Mouse (Mus musculus): ENCODE results near the gene Zfp775. TPM values are rescaled to one million over a fixed set of nuclear protein-coding genes. Genes with fewer than 3 reads are reported as not detected.
A peak's percentile ranks its signal among the peaks of the same experiment; 100 is the strongest.

Zfp775 gene
- polyA plus RNA-seq, 1 experiment from 2014 or later = 2.7 TPM

DNA sequence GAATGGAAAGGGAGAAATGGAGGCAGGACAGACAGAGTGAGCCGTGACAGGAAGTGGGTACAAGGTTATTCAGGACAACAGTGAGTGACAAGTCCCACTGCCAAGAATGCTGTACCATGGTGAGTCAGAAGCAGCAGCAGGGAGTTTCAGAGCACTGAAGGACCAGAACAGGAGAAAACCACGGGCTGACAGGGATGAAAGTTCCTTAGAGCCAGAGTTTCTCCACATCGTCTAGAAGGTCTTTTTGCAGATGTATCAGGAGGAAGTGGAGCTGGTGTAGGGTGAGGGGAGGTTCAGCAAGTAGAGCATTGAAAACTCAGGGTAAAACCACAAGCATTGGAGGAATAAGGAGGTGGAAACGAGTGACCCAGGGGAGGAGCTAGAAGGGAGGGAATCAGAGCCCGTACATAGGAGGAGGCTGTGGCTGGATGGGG, 22.6 kb upstream of the Zfp775 start:
- H3K27me3 ChIP-seq (replicated peaks; ENCODE audit: control insufficient read depth, insufficient read depth, low read length) = no peaks in the 10 kb centered on the region
- H3K9me3 ChIP-seq (ENCODE audit: control insufficient read depth, low read length) = no peaks in the 10 kb centered on the region
- H3K36me3 ChIP-seq (ENCODE audit: control insufficient read depth, insufficient read depth, low read length) = no peaks in the 10 kb centered on the region
- H3K4me2 ChIP-seq = no peak overlapping the region
- 14% methylated on average over 5 of the region's 5 CpGs for WGBS
- no peak overlapping the region for H3K27ac ChIP-seq (ENCODE audit: low read depth, low read length)
- no peak overlapping the region for H3K9ac ChIP-seq (ENCODE audit: low read depth, low read length)
- no peak for ATAC-seq (replicated peaks; ENCODE audit: low FRiP score)
- no peak overlapping the region for H3K4me3 ChIP-seq (ENCODE audit: low read depth, low read length)
- DNase-seq (ENCODE audit: low spot score) = no peak
- H3K4me1 ChIP-seq (replicated peaks; ENCODE audit: control insufficient read depth, insufficient read depth, low read length) = no peaks in the 10 kb centered on the region

DNA sequence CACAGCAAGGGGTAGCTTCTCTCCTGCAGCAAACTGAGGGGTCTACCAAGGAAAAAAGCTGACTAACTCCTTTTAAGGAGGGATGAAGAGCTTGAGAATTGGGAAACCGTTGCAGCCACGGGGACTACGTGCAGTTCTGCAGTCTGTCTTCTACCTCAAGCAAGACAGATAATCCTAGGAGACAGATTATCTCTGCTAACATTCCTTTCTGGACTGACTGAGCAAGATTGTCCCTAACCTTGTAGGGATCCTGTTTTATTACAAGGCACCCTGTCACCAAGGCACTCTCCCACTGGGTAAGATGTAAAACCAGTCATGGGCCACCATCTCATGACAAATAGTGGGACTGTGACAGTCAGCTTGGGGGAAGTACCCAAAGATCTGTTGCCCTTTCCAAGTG, 20.6 kb upstream of the Zfp775 start:
- Histone ChIP-seq H3K4me1 (replicated peaks; ENCODE audit: control insufficient read depth, insufficient read depth, low read length) (no peaks in the 10 kb centered on the region), H3K27ac (ENCODE audit: low read depth, low read length) (no peak overlapping the region), H3K27me3 (replicated peaks; ENCODE audit: control insufficient read depth, insufficient read depth, low read length) (no peaks in the 10 kb centered on the region), H3K4me2 (no peak overlapping the region), H3K36me3 (ENCODE audit: control insufficient read depth, insufficient read depth, low read length) (no peaks in the 10 kb centered on the region), H3K9ac (ENCODE audit: low read depth, low read length) (no peak overlapping the region), H3K9me3 (ENCODE audit: control insufficient read depth, low read length) (no peaks in the 10 kb centered on the region), H3K4me3 (ENCODE audit: low read depth, low read length) (no peak overlapping the region)
- WGBS = 46% methylated on average over 3 of the region's 3 CpGs
- DNase-seq (ENCODE audit: low spot score) = no peak
- no peak for ATAC-seq (replicated peaks; ENCODE audit: low FRiP score)

- ATAC-seq (replicated peaks; ENCODE audit: low FRiP score) = no peak
- WGBS = 81% methylated on average over 3 of the region's 3 CpGs
- no peaks in the 10 kb centered on the region for H3K4me1 ChIP-seq (replicated peaks; ENCODE audit: control insufficient read depth, insufficient read depth, low read length)
- H3K27me3 ChIP-seq (replicated peaks; ENCODE audit: control insufficient read depth, insufficient read depth, low read length) = no peaks in the 10 kb centered on the region
- H3K9ac ChIP-seq (ENCODE audit: low read depth, low read length) = no peak overlapping the region
- no peak for DNase-seq (ENCODE audit: low spot score)
- H3K27ac ChIP-seq (ENCODE audit: low read depth, low read length) = no peak overlapping the region
- no peaks in the 10 kb centered on the region for H3K9me3 ChIP-seq (ENCODE audit: control insufficient read depth, low read length)
- H3K4me2 ChIP-seq = no peak overlapping the region
- H3K36me3 ChIP-seq (ENCODE audit: control insufficient read depth, insufficient read depth, low read length) = no peaks in the 10 kb centered on the region
- H3K4me3 ChIP-seq (ENCODE audit: low read depth, low read length) = no peak overlapping the region
Observed at GRCm38 (mm10) chr6:48582037-48582436, 19.8 kb upstream of the Zfp775 start.

DNA sequence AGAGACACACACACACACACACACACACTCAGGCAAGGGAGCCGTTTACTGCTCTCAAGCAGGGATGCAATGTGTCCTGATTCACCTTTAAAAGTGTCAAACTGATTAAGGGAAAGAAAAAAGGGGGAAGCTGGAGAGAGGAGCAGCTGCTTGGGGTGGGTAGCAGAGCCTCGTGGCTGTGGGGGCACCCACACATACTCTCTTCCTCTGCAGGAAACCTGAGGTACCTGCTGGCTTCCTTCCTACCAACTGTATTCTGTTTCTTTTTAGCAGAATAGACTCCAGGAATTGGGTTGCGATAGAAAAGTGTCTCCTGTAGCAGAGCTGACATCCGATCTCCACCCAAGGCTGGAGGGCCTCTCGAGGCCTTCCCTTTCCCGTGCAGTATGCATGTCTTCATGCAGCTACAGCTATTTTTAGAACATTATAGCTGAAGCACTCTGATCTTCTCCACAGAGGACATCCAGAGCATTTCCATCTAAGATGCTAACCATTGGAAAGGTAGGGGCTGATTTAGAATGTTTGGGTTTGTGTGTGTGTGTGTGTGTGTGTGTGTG, 12.6 kb upstream of the Zfp775 start, which contains the start of gene Gm45021:
Gm45021 (plus strand) TSS at position 417 of the 557 bp plus-strand sequence.
- DNase-seq (ENCODE audit: low spot score) = no peak
- no peak for ATAC-seq (replicated peaks; ENCODE audit: low FRiP score)
- Histone ChIP-seq H3K9ac (ENCODE audit: low read depth, low read length) (no peak within 1 kb of the TSS), H3K36me3 (ENCODE audit: control insufficient read depth, insufficient read depth, low read length) (no peaks in the 10 kb centered on the region), H3K27me3 (replicated peaks; ENCODE audit: control insufficient read depth, insufficient read depth, low read length) (no peaks in the 10 kb centered on the region), H3K27ac (ENCODE audit: low read depth, low read length) (no peak within 1 kb of the TSS), H3K9me3 (ENCODE audit: control insufficient read depth, low read length) (no peaks in the 10 kb centered on the region), H3K4me1 (replicated peaks; ENCODE audit: control insufficient read depth, insufficient read depth, low read length) (peaks cover 4% of the 10 kb centered on the region), H3K4me2 (no peak within 1 kb of the TSS), H3K4me3 (ENCODE audit: low read depth, low read length) (no peak within 1 kb of the TSS)
- 31% methylated on average over 6 of the region's 6 CpGs for WGBS

DNA sequence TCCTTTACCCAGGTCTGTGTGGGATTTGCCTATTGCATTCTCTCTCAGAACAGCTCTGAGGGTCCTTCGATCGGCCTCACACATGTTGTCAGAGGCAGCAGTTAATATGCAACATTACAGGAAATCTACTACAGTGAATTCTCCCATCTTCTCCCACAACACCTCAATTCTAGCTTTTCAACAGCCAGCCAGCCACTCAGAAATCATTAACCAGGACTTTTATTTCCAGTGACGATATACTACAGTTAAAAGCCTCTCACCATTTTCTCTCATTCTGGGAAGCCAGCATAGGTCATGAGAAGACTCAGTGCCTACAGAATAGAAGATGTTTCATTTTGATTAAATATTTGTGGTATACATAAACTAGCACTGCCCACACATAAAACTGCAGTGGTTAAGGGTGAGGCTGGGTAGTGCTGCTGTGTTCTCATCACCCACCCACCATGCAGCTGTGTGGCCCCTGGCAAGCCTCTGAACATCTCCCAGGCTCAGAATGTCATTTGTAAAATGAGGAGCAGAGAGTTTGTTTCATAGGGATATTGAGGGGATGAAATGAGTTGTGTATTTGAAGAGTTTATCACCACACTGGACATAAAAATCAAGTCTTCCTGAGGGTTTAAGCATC, 10.5 kb upstream of the Zfp775 start:
- Histone ChIP-seq H3K27me3 (replicated peaks; ENCODE audit: control insufficient read depth, insufficient read depth, low read length) (no peaks in the 10 kb centered on the region), H3K4me2 (no peak overlapping the region), H3K9me3 (ENCODE audit: control insufficient read depth, low read length) (peaks cover 2% of the 10 kb centered on the region; the same call in 1 of the 2 replicates), H3K4me3 (ENCODE audit: low read depth, low read length) (no peak overlapping the region), H3K4me1 (replicated peaks; ENCODE audit: control insufficient read depth, insufficient read depth, low read length) (peaks cover 11% of the 10 kb centered on the region), H3K9ac (ENCODE audit: low read depth, low read length) (no peak overlapping the region), H3K36me3 (ENCODE audit: control insufficient read depth, insufficient read depth, low read length) (peaks cover 7% of the 10 kb centered on the region), H3K27ac (ENCODE audit: low read depth, low read length) (no peak overlapping the region)
- ATAC-seq (replicated peaks; ENCODE audit: low FRiP score) (no peak), DNase-seq (ENCODE audit: low spot score) (no peak)
- 82% methylated on average over 3 of the region's 3 CpGs for WGBS

GRCm38 (mm10) chr6:48591871-48592270, 10.0 kb upstream of the Zfp775 start:
- Histone ChIP-seq H3K27me3 (replicated peaks; ENCODE audit: control insufficient read depth, insufficient read depth, low read length) (no peaks in the 10 kb centered on the region), H3K27ac (ENCODE audit: low read depth, low read length) (no peak overlapping the region), H3K4me2 (no peak overlapping the region), H3K9ac (ENCODE audit: low read depth, low read length) (no peak overlapping the region), H3K4me3 (ENCODE audit: low read depth, low read length) (no peak overlapping the region), H3K4me1 (replicated peaks; ENCODE audit: control insufficient read depth, insufficient read depth, low read length) (peaks cover 11% of the 10 kb centered on the region), H3K36me3 (ENCODE audit: control insufficient read depth, insufficient read depth, low read length) (peaks cover 13% of the 10 kb centered on the region), H3K9me3 (ENCODE audit: control insufficient read depth, low read length) (peaks cover 6% of the 10 kb centered on the region)
- WGBS = 83% methylated on average over 6 of the region's 6 CpGs
- DNase-seq (ENCODE audit: low spot score) = no peak
- no peak for ATAC-seq (replicated peaks; ENCODE audit: low FRiP score)

DNA sequence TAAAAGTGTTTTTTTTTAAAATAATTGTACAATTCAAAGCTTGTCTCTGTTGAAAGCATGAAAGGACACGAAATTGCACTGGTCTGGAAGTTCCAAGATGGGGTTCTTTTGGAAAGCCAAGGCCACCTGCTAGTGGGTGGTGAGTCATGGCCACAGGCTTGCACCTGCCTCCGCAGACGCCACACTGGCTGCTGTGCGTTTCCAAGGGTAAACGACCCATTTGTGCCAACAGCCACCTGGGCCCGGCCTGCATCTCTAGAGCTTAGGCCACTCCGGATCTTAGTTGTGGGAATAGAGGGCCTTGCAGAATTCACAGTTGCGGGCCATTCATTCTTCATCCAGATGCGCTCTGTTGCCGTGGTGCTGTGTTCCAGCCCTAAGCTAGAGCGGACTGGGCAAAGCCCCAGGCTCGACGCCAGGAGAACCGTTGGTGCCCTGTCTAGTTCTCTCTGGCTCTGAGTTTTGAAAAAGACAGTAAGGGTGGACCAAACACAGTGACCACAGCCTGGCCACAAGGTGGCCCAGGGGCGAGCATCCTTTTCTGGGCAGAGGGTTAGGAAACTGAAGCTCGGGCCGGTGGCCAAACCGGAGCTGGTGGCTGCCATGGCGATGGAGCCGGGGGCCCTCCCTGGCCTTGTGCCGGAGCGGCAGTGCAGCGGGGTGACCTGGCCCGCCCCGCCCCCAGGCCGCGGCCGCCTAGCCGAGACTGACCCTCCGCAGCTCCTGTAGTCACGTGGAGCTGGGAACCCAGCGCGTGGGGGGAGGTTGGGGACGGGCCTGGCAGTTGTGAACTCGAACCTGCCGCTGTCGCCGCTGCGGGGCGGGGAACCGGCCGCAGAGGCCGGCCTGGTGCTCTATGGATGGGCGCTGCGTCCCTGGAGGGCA, 8.5 kb upstream of the Zfp775 start, which contains the start of the genes Repin1 and Gm44965:
Repin1 (plus strand) TSS at position 726 of the 885 bp plus-strand sequence.
Gm44965 (plus strand) TSS at position 784 of the 885 bp plus-strand sequence.
- peak within 1 kb of the TSS; percentile 84 for H3K4me3 ChIP-seq (ENCODE audit: low read depth, low read length)
- ATAC-seq (replicated peaks; ENCODE audit: low FRiP score) (peak; percentile 84), DNase-seq (ENCODE audit: low spot score) (peak; percentile 90)
- peak within 1 kb of the TSS; percentile 81 for H3K4me2 ChIP-seq
- peaks cover 11% of the 10 kb centered on the region for H3K4me1 ChIP-seq (replicated peaks; ENCODE audit: control insufficient read depth, insufficient read depth, low read length)
- H3K9ac ChIP-seq (ENCODE audit: low read depth, low read length) = peak within 1 kb of the TSS; percentile 84
- peak within 1 kb of the TSS; percentile 69 for H3K27ac ChIP-seq (ENCODE audit: low read depth, low read length)
- peaks cover 26% of the 10 kb centered on the region for H3K36me3 ChIP-seq (ENCODE audit: control insufficient read depth, insufficient read depth, low read length)
- peaks cover 10% of the 10 kb centered on the region for H3K9me3 ChIP-seq (ENCODE audit: control insufficient read depth, low read length)
- no peaks in the 10 kb centered on the region for H3K27me3 ChIP-seq (replicated peaks; ENCODE audit: control insufficient read depth, insufficient read depth, low read length)
- 11% methylated on average over 45 of the region's 45 CpGs for WGBS

- peaks cover 26% of the 10 kb centered on the region for H3K36me3 ChIP-seq (ENCODE audit: control insufficient read depth, insufficient read depth, low read length)
- peaks cover 10% of the 10 kb centered on the region for H3K9me3 ChIP-seq (ENCODE audit: control insufficient read depth, low read length)
- H3K4me2 ChIP-seq = peak overlapping the region; percentile 81
- peak overlapping the region; percentile 84 for H3K4me3 ChIP-seq (ENCODE audit: low read depth, low read length)
- H3K9ac ChIP-seq (ENCODE audit: low read depth, low read length) = peak overlapping the region; percentile 84
- peak; percentile 55 for ATAC-seq (replicated peaks; ENCODE audit: low FRiP score)
- H3K27me3 ChIP-seq (replicated peaks; ENCODE audit: control insufficient read depth, insufficient read depth, low read length) = no peaks in the 10 kb centered on the region
- DNase-seq (ENCODE audit: low spot score) = peak; percentile 60
- peak overlapping the region; percentile 69 for H3K27ac ChIP-seq (ENCODE audit: low read depth, low read length)
- peaks cover 11% of the 10 kb centered on the region for H3K4me1 ChIP-seq (replicated peaks; ENCODE audit: control insufficient read depth, insufficient read depth, low read length)
- 2% methylated on average over 41 of the region's 41 CpGs for WGBS
Observed at GRCm38 (mm10) chr6:48594043-48594738, 7.7 kb upstream of the Zfp775 start.

All from liver, embryonic 11.5 days (tissue).